Mouse (Mus musculus): ENCODE data around the gene Rpl22.

- TF ChIP-seq GATA1 (IDR thresholded peaks at IDR 0.05; ENCODE audit: borderline replicate concordance, low read length) (no peak), FLI1 (IDR thresholded peaks at IDR 0.05; ENCODE audit: low read length) (no peak)
Observed at GRCm38 (mm10) chr4:152337772-152338171, 12.2 kb downstream of the Rpl22 start.
